In genomic region chr17:27938121-27938754, GRCm38 (mm10) we compare ENCODE assay signal across 9 mouse cellular contexts. TPM values are rescaled to one million over a fixed set of nuclear protein-coding genes. Genes with fewer than 3 reads are reported as not detected.
DNase-seq lines count a peak whose midpoint lies in the region; ATAC-seq and TF ChIP-seq lines count a peak whose summit lies in the region.
"Had no signal": no experiment of that assay in that cellular context is flagged by ENCODE, and none has a peak within 500 bp of the region (broad histone marks: within the 10 kb centered on the region; RNA-seq: fewer than 3 reads in every experiment).

No protein-coding gene starts in this region.

- no peak for TF ChIP-seq CTCF in forebrain, postnatal 0 days (IDR thresholded peaks at IDR 0.05; ENCODE audit: low read depth)
- TF ChIP-seq CTCF in bone marrow macrophage, adult 2 months (IDR thresholded peaks at IDR 0.05; ENCODE audit: low read depth, low read length) = peak; percentile 9; the same call in 1 of the 2 replicates
- no peak for TF ChIP-seq CTCF in heart, postnatal 0 days (IDR thresholded peaks at IDR 0.05; ENCODE audit: low read depth)

- no peak overlapping the region for H3K27ac ChIP-seq in forebrain, postnatal 0 days (ENCODE audit: low read depth, low read length)
- no peak overlapping the region for H3K27ac ChIP-seq in forebrain, embryonic 14.5 days (ENCODE audit: low read depth, low read length)
- H3K27ac ChIP-seq in bone marrow macrophage, adult 2 months (ENCODE audit: insufficient read depth, low read depth, low read length) = peak overlapping the region; percentile 66
- peak overlapping the region; percentile 77 for H3K27ac ChIP-seq in heart, postnatal 0 days (ENCODE audit: low read depth)

- H3K4me3 ChIP-seq in forebrain, postnatal 0 days (ENCODE audit: low read depth, low read length) = no peak overlapping the region
- no peak overlapping the region for H3K4me3 ChIP-seq in forebrain, embryonic 14.5 days (ENCODE audit: low read depth, low read length)
- no peak overlapping the region for H3K4me3 ChIP-seq in bone marrow macrophage, adult 2 months (ENCODE audit: insufficient read depth, low read length)
- no peak overlapping the region for H3K4me3 ChIP-seq in heart, postnatal 0 days (ENCODE audit: low read depth, low read length)

- peaks cover 13% of the 10 kb centered on the region for H3K4me1 ChIP-seq in forebrain, postnatal 0 days (ENCODE audit: insufficient read depth)
- peaks cover 2% of the 10 kb centered on the region; the same call in 1 of the 2 replicates for H3K4me1 ChIP-seq in forebrain, embryonic 14.5 days (ENCODE audit: control insufficient read depth, insufficient read depth, low read length)
- H3K4me1 ChIP-seq in bone marrow macrophage, adult 2 months (ENCODE audit: control insufficient read depth, insufficient read depth, low read length) = peaks cover 54% of the 10 kb centered on the region
- peaks cover 50% of the 10 kb centered on the region for H3K4me1 ChIP-seq in heart, postnatal 0 days (ENCODE audit: control insufficient read depth, insufficient read depth)

- H3K9ac ChIP-seq in forebrain, postnatal 0 days = no peak overlapping the region
- H3K9ac ChIP-seq in forebrain, embryonic 14.5 days (ENCODE audit: low read length) = no peak overlapping the region
- peak overlapping the region; percentile 26; the same call in 1 of the 2 replicates for H3K9ac ChIP-seq in heart, postnatal 0 days (replicated peaks; ENCODE audit: low read depth, low read length)

- no peak for TF ChIP-seq EP300 in heart, postnatal 0 days (IDR thresholded peaks at IDR 0.05; ENCODE audit: low read depth)

- DNase-seq in forebrain, postnatal 0 days = peak; percentile 71
- no peak for DNase-seq in forebrain, embryonic 14.5 days (ENCODE audit: low spot score)
- no peak for DNase-seq in heart, postnatal 0 days (ENCODE audit: low spot score)
- peak; percentile 71 for DNase-seq in lung, postnatal 10 days
- no peak for DNase-seq in retina, postnatal 1 day
- DNase-seq in spleen, postnatal 10 days (ENCODE audit: low spot score in 2 of 2) = no peak
- no peak for DNase-seq in adrenal gland, postnatal 25 days
- DNase-seq: gastrocnemius, postnatal 25 days had no signal

- no peaks in the 10 kb centered on the region for H3K27me3 ChIP-seq in forebrain, postnatal 0 days (ENCODE audit: insufficient read depth, low read length)
- no peaks in the 10 kb centered on the region for H3K27me3 ChIP-seq in forebrain, embryonic 14.5 days (replicated peaks; ENCODE audit: control insufficient read depth, insufficient read depth, low read length)
- H3K27me3 ChIP-seq in heart, postnatal 0 days (ENCODE audit: control insufficient read depth, insufficient read depth, low read length) = no peaks in the 10 kb centered on the region

- ATAC-seq in forebrain, postnatal 0 days = peak; percentile 85
- ATAC-seq in forebrain, embryonic 14.5 days = no peak
- peak; percentile 12; the same call in 1 of the 2 replicates for ATAC-seq in heart, postnatal 0 days (ENCODE audit: insufficient read depth, low read depth)

- TF ChIP-seq POLR2A in bone marrow macrophage, adult 2 months (IDR thresholded peaks at IDR 0.05; ENCODE audit: borderline replicate concordance, low read depth, low read length) = no peak

- no peaks in the 10 kb centered on the region for H3K9me3 ChIP-seq in forebrain, postnatal 0 days (ENCODE audit: low read length)
- H3K9me3 ChIP-seq in forebrain, embryonic 14.5 days (replicated peaks; ENCODE audit: control insufficient read depth, low read length) = no peaks in the 10 kb centered on the region
- no peaks in the 10 kb centered on the region for H3K9me3 ChIP-seq in heart, postnatal 0 days (replicated peaks; ENCODE audit: control insufficient read depth, low read length)

- 61% methylated on average over 12 of the region's 12 CpGs for WGBS in forebrain, postnatal 0 days
- WGBS in forebrain, embryonic 14.5 days = 86% methylated on average over 12 of the region's 12 CpGs
- 46% methylated on average over 12 of the region's 12 CpGs for WGBS in heart, postnatal 0 days

- H3K36me3 ChIP-seq in forebrain, postnatal 0 days (ENCODE audit: insufficient read depth) = no peaks in the 10 kb centered on the region
- H3K36me3 ChIP-seq in forebrain, embryonic 14.5 days (ENCODE audit: control insufficient read depth, insufficient read depth, low read length) = no peaks in the 10 kb centered on the region
- H3K36me3 ChIP-seq in heart, postnatal 0 days (replicated peaks; ENCODE audit: control insufficient read depth, insufficient read depth, low read length) = no peaks in the 10 kb centered on the region

- H3K4me2 ChIP-seq in forebrain, postnatal 0 days (ENCODE audit: low read depth) = no peak overlapping the region
- H3K4me2 ChIP-seq in forebrain, embryonic 14.5 days (ENCODE audit: low read length) = no peak overlapping the region
- H3K4me2 ChIP-seq in heart, postnatal 0 days (ENCODE audit: low read depth, low read length) = no peak overlapping the region

RNA-seq across cellular contexts. Expression of gene Taf11, which starts 28.6 kb away (rescaled TPM):
- total RNA-seq in forebrain, postnatal 0 days (2014; rRNA removed) = 22.9 and 23.9 TPM in 2 replicates
- 53.1 and 60.6 TPM in 2 replicates for polyA plus RNA-seq in forebrain, postnatal 0 days (2015; fragmentation: Nextera tagmentation; extraction: Ambion mirVana)
- polyA plus RNA-seq in forebrain, embryonic 14.5 days (2014; fragmentation: Nextera tagmentation; extraction: Ambion mirVana) = 65.2 and 66.1 TPM in 2 replicates
- 30.7 and 33.2 TPM in 2 replicates for polyA plus RNA-seq in bone marrow macrophage, adult 2 months (2012; ENCODE audit: insufficient read depth, insufficient read length, missing spikeins)
- total RNA-seq in heart, postnatal 0 days (2014; rRNA removed; ENCODE audit: low replicate concordance) = 9.2 and 12.1 TPM in 2 replicates
- 39.8 and 39.9 TPM in 2 replicates for polyA plus RNA-seq in heart, postnatal 0 days (2015; fragmentation: Nextera tagmentation; extraction: Ambion mirVana)
- total RNA-seq in adrenal gland, postnatal 25 days (2021) = 24.4 and 34.9 TPM in 2 replicates

RNA-seq across cellular contexts. Expression of gene Anks1, which starts 29.1 kb away (rescaled TPM):
- total RNA-seq in forebrain, postnatal 0 days (2014; rRNA removed) = 45.0 and 67.4 TPM in 2 replicates
- 16.8 and 21.1 TPM in 2 replicates for polyA plus RNA-seq in forebrain, postnatal 0 days (2015; fragmentation: Nextera tagmentation; extraction: Ambion mirVana)
- polyA plus RNA-seq in forebrain, embryonic 14.5 days (2014; fragmentation: Nextera tagmentation; extraction: Ambion mirVana) = 39.4 and 40.3 TPM in 2 replicates
- polyA plus RNA-seq in bone marrow macrophage, adult 2 months (2012; ENCODE audit: insufficient read depth, insufficient read length, missing spikeins) = 24.6 and 29.0 TPM in 2 replicates
- 31.3 and 55.4 TPM in 2 replicates for total RNA-seq in heart, postnatal 0 days (2014; rRNA removed; ENCODE audit: low replicate concordance)
- 7.7 and 11.0 TPM in 2 replicates for polyA plus RNA-seq in heart, postnatal 0 days (2015; fragmentation: Nextera tagmentation; extraction: Ambion mirVana)
- total RNA-seq in adrenal gland, postnatal 25 days (2021) = 34.0 and 35.0 TPM in 2 replicates

Comparison
In these comparisons a context has a peak if more than half of its experiments do, and no peak if none do; other contexts are left out.
1. DNase-seq: peak in forebrain, postnatal 0 days (single experiment) and lung, postnatal 10 days (single experiment); none in forebrain, embryonic 14.5 days (single experiment), heart, postnatal 0 days (single experiment), retina, postnatal 1 day (single experiment), spleen, postnatal 10 days (0 of 2) and adrenal gland, postnatal 25 days (single experiment).
2. H3K27ac ChIP-seq: peak in bone marrow macrophage, adult 2 months (single experiment) and heart, postnatal 0 days (single experiment); none in forebrain, postnatal 0 days (single experiment) and forebrain, embryonic 14.5 days (single experiment).